Mouse (Mus musculus) midbrain, embryonic 14.5 days (tissue): ENCODE data around the gene Fgf11. TPM values are rescaled to one million over a fixed set of nuclear protein-coding genes. Genes with fewer than 3 reads are reported as not detected.

Experiments
- polyA plus RNA-seq: library from polyadenylated mRNA; unstranded; fragments of >200 nt; fragmentation: Nextera tagmentation; extraction: Ambion mirVana; gene quantifications from 2 replicates; pipeline ENCODE4 v1.2.1, GENCODE M21; 2014

Fgf11 gene
- polyA plus RNA-seq, 1 experiment from 2014 or later = 3.2 TPM

Other genes starting within 250 kb of the Fgf11 start
- gene Efnb3, start 241.7 kb downstream of the Fgf11 start, polyA plus RNA-seq = 40.7 and 109 TPM in 2 replicates
- 22.5 and 22.7 TPM in 2 replicates for gene Wrap53, start 221.6 kb downstream of the Fgf11 start, polyA plus RNA-seq
- 66.1 and 69.2 TPM in 2 replicates for gene Trp53, start 221.5 kb downstream of the Fgf11 start, polyA plus RNA-seq
- gene Atp1b2, start 195.9 kb downstream of the Fgf11 start, polyA plus RNA-seq = 46.5 and 46.7 TPM in 2 replicates
- gene Shbg, start 184.0 kb downstream of the Fgf11 start, polyA plus RNA-seq = not detected in 2 replicates
- gene Sat2, start 179.8 kb downstream of the Fgf11 start, polyA plus RNA-seq = 21.6 and 22.5 TPM in 2 replicates
- gene Fxr2, start 168.9 kb downstream of the Fgf11 start, polyA plus RNA-seq = 35.9 and 38.4 TPM in 2 replicates
- gene Sox15, start 146.5 kb downstream of the Fgf11 start, polyA plus RNA-seq = not detected in 2 replicates
- gene Mpdu1, start 139.2 kb downstream of the Fgf11 start, polyA plus RNA-seq = 64.0 and 108 TPM in 2 replicates
- gene Cd68, start 135.7 kb downstream of the Fgf11 start, polyA plus RNA-seq = 3.7 and 7.9 TPM in 2 replicates
- 707 and 863 TPM in 2 replicates for gene Eif4a1, start 129.4 kb downstream of the Fgf11 start, polyA plus RNA-seq
- gene Senp3, start 119.8 kb downstream of the Fgf11 start, polyA plus RNA-seq = 93.3 and 103 TPM in 2 replicates
- 0.16 and 0.25 TPM in 2 replicates for gene Tnfsf13, start 116.1 kb downstream of the Fgf11 start, polyA plus RNA-seq
- gene Tnfsf12, start 106.0 kb downstream of the Fgf11 start, polyA plus RNA-seq = 1.6 and 3.0 TPM in 2 replicates
- 0.51 and 1.1 TPM in 2 replicates for gene Tnfsfm13, start 105.8 kb downstream of the Fgf11 start, polyA plus RNA-seq
- gene Polr2a, start 43.2 kb downstream of the Fgf11 start, polyA plus RNA-seq = 20.0 and 30.7 TPM in 2 replicates
- gene Slc35g3, start 39.9 kb downstream of the Fgf11 start, polyA plus RNA-seq = 0.14 TPM in 1 of 2 replicates, not detected in the other
- gene Zbtb4, start 35.9 kb downstream of the Fgf11 start, polyA plus RNA-seq = 3.8 and 4.2 TPM in 2 replicates
- gene Chrnb1, start 5.9 kb downstream of the Fgf11 start, polyA plus RNA-seq = 0.80 and 1.3 TPM in 2 replicates
- gene Tmem102, start 3.8 kb upstream of the Fgf11 start, polyA plus RNA-seq = 0.58 and 0.82 TPM in 2 replicates
- not detected in 2 replicates for gene Gm39566, start 13.4 kb upstream of the Fgf11 start, polyA plus RNA-seq
- not detected in 2 replicates for gene Spem2, start 16.6 kb upstream of the Fgf11 start, polyA plus RNA-seq
- gene Spem1, start 20.3 kb upstream of the Fgf11 start, polyA plus RNA-seq = 0.49 and 0.85 TPM in 2 replicates
- 25.1 and 32.4 TPM in 2 replicates for gene Nlgn2, start 35.9 kb upstream of the Fgf11 start, polyA plus RNA-seq
- gene Tmem256, start 36.7 kb upstream of the Fgf11 start, polyA plus RNA-seq = 313 and 417 TPM in 2 replicates
- gene Plscr3, start 44.5 kb upstream of the Fgf11 start, polyA plus RNA-seq = 41.3 and 51.9 TPM in 2 replicates
- gene Tnk1, start 56.9 kb upstream of the Fgf11 start, polyA plus RNA-seq = not detected in 2 replicates
- not detected in 2 replicates for gene Tmem95, start 76.2 kb upstream of the Fgf11 start, polyA plus RNA-seq
- 0.74 and 1.0 TPM in 2 replicates for gene Kctd11, start 79.5 kb upstream of the Fgf11 start, polyA plus RNA-seq
- 0.17 and 0.30 TPM in 2 replicates for gene Acap1, start 93.7 kb upstream of the Fgf11 start, polyA plus RNA-seq
- gene 2810408A11Rik, start 99.1 kb upstream of the Fgf11 start, polyA plus RNA-seq = 9.4 and 13.0 TPM in 2 replicates
- 27.5 and 29.0 TPM in 2 replicates for gene Neurl4, start 99.2 kb upstream of the Fgf11 start, polyA plus RNA-seq
- 56.4 and 62.4 TPM in 2 replicates for gene Gps2, start 112.0 kb upstream of the Fgf11 start, polyA plus RNA-seq
- gene Eif5a, start 120.1 kb upstream of the Fgf11 start, polyA plus RNA-seq = 1,083 and 1,099 TPM in 2 replicates
- 4.3 and 10.4 TPM in 2 replicates for gene Ybx2, start 133.9 kb upstream of the Fgf11 start, polyA plus RNA-seq
- gene Slc2a4, start 146.3 kb upstream of the Fgf11 start, polyA plus RNA-seq = 2.2 and 4.5 TPM in 2 replicates
- gene Cldn7, start 162.9 kb upstream of the Fgf11 start, polyA plus RNA-seq = 0.20 TPM in 1 of 2 replicates, not detected in the other
- gene Ctdnep1, start 179.3 kb upstream of the Fgf11 start, polyA plus RNA-seq = 24.4 and 39.0 TPM in 2 replicates
- 162 and 193 TPM in 2 replicates for gene Elp5, start 180.7 kb upstream of the Fgf11 start, polyA plus RNA-seq
- gene Gabarap, start 189.3 kb upstream of the Fgf11 start, polyA plus RNA-seq = 616 and 626 TPM in 2 replicates
- gene Phf23, start 193.9 kb upstream of the Fgf11 start, polyA plus RNA-seq = 41.3 and 48.9 TPM in 2 replicates
- 22.9 and 23.0 TPM in 2 replicates for gene Dvl2, start 198.7 kb upstream of the Fgf11 start, polyA plus RNA-seq
- gene Acadvl, start 213.6 kb upstream of the Fgf11 start, polyA plus RNA-seq = 43.2 and 49.6 TPM in 2 replicates
- gene Dlg4, start 215.1 kb upstream of the Fgf11 start, polyA plus RNA-seq = 33.1 and 41.0 TPM in 2 replicates